Mouse (Mus musculus): Measurements from ENCODE around the gene Atg5.

DNA sequence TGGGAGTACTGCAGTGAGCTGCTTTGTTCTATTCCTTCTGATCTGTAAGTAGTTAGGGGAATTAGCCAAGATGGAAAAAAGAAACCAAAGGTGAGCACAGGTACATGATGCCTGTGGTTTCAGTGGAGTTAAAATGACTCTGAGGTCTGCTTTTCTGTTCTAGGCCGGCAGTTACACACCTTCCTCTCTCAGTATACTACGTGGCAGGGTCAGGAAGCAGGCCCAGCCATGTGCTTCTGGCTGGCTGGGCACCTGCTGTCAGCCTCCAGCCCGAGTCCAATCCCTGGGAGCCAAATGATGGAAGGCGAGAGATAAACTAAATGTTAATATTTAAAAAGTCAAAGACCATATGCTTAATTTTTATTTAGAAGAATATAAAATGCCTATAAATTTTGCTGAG is 85.3 kb downstream of the Atg5 start:
- no peak for TF ChIP-seq MAX (IDR thresholded peaks at IDR 0.05; ENCODE audit: low read depth)
- no peak for TF ChIP-seq POLR2A (IDR thresholded peaks at IDR 0.05; ENCODE audit: insufficient read length, low read depth)
- no peak for TF ChIP-seq E2F4 (IDR thresholded peaks at IDR 0.05; ENCODE audit: insufficient read depth)
- TF ChIP-seq POLR2AphosphoS2 (IDR thresholded peaks at IDR 0.05; ENCODE audit: insufficient read length, low read depth) = no peak

Measured in myocyte (in vitro differentiated cells).